In genomic region chr7:15933437-15934359, GRCm38 (mm10) we compare ENCODE assay signal across 12 mouse cellular contexts. TPM values are rescaled to one million over a fixed set of nuclear protein-coding genes. Genes with fewer than 3 reads are reported as not detected.
A peak's percentile ranks its signal among the peaks of the same experiment; 100 is the strongest.
DNase-seq lines count a peak whose midpoint lies in the region; ATAC-seq and TF ChIP-seq lines count a peak whose summit lies in the region.
"Had no signal": no experiment of that assay in that cellular context is flagged by ENCODE, and none has a peak within 500 bp of the region (broad histone marks: within the 10 kb centered on the region; RNA-seq: fewer than 3 reads in every experiment).

No protein-coding gene starts in this region.

- intact Hi-C loops in heart, adult 2 months (cut with DNase I), result loop anchor here (1.0 kb wide), 2 partner anchors 22 to 29 kb away; no protein-coding TSS in a partner anchor

- H3K27ac ChIP-seq in heart, embryonic 11.5 days (ENCODE audit: low read depth, low read length), result no peak overlapping the region
- H3K27ac ChIP-seq in heart, adult 2 months, result peak overlapping the region; percentile 88
- H3K27ac ChIP-seq in thymus, adult 2 months (ENCODE audit: control insufficient read depth, insufficient read depth, low read length), result no peak overlapping the region
- no peak overlapping the region; the same call in 1 of the 2 replicates for H3K27ac ChIP-seq in midbrain, embryonic 13.5 days
- H3K27ac ChIP-seq: liver, embryonic 12.5 days had no signal

- H3K9ac ChIP-seq in heart, embryonic 11.5 days (ENCODE audit: low read depth, low read length), result no peak overlapping the region
- H3K9ac ChIP-seq in heart, adult 2 months (ENCODE audit: low read depth, low read length), result 0 out of 2 replicates have a peak overlapping the region, but pooled peaks have one; percentile 2
- H3K9ac ChIP-seq in midbrain, embryonic 13.5 days (replicated peaks), result no peak overlapping the region
- H3K9ac ChIP-seq: liver, embryonic 12.5 days had no signal

- H3K36me3 ChIP-seq in heart, embryonic 11.5 days (ENCODE audit: control insufficient read depth, insufficient read depth, low read length), result peaks cover 23% of the 10 kb centered on the region
- H3K36me3 ChIP-seq in E14TG2a.4 (ENCODE audit: insufficient read depth, low read length), result peaks cover 30% of the 10 kb centered on the region
- H3K36me3 ChIP-seq in heart, adult 2 months (ENCODE audit: control insufficient read depth, insufficient read depth, low read length), result peaks cover 12% of the 10 kb centered on the region
- H3K36me3 ChIP-seq in thymus, adult 2 months (ENCODE audit: control insufficient read depth, insufficient read depth, low read length), result peaks cover 20% of the 10 kb centered on the region
- H3K36me3 ChIP-seq in midbrain, embryonic 13.5 days, result peaks cover 40% of the 10 kb centered on the region

- peak; percentile 99 for DNase-seq in heart, adult 11 months
- DNase-seq in heart, adult 2 months, result peak; percentile 63 to 81
- peak; percentile 29 to 47 for DNase-seq in layer of hippocampus, postnatal 14 days (ENCODE audit: low spot score in 2 of 2)
- DNase-seq in urinary bladder, postnatal 10 days (ENCODE audit: low spot score), result no peak
- no peak for DNase-seq in thymus, adult 2 months
- DNase-seq: thymus, adult 18-20 months had no signal

- no peaks in the 10 kb centered on the region; the same call in 1 of the 2 replicates for H3K4me1 ChIP-seq in heart, embryonic 11.5 days (ENCODE audit: control insufficient read depth, insufficient read depth, low read length)
- H3K4me1 ChIP-seq in E14TG2a.4 (replicated peaks; ENCODE audit: low read depth, low read length), result peaks cover 32% of the 10 kb centered on the region
- H3K4me1 ChIP-seq in heart, adult 2 months (ENCODE audit: control insufficient read depth, insufficient read depth, low read length), result peaks cover 15% of the 10 kb centered on the region
- H3K4me1 ChIP-seq in thymus, adult 2 months (replicated peaks; ENCODE audit: control insufficient read depth, insufficient read depth, low read length), result no peaks in the 10 kb centered on the region
- H3K4me1 ChIP-seq in midbrain, embryonic 13.5 days (replicated peaks), result no peaks in the 10 kb centered on the region

- peak; percentile 14; the same call in 1 of the 2 replicates for TF ChIP-seq POLR2A in heart, adult 2 months (IDR thresholded peaks at IDR 0.05; ENCODE audit: insufficient read depth, low read depth, low read length)
- TF ChIP-seq POLR2A in thymus, adult 2 months (IDR thresholded peaks at IDR 0.05; ENCODE audit: control insufficient read depth, extremely low read depth, insufficient read depth, low read length, poor library complexity), result no peak

- H3K9me3 ChIP-seq in heart, embryonic 11.5 days (replicated peaks; ENCODE audit: control insufficient read depth, low read length), result no peaks in the 10 kb centered on the region
- H3K9me3 ChIP-seq in E14TG2a.4 (ENCODE audit: low read length), result no peaks in the 10 kb centered on the region
- 0 out of 2 replicates have a peak, but pooled peaks cover 3% of the 10 kb centered on the region for H3K9me3 ChIP-seq in midbrain, embryonic 13.5 days
- H3K9me3 ChIP-seq: liver, embryonic 12.5 days had no signal

- ATAC-seq in heart, embryonic 11.5 days (replicated peaks; ENCODE audit: insufficient number of reproducible peaks, low FRiP score, low TSS enrichment), result no peak
- no peak for ATAC-seq in midbrain, embryonic 13.5 days
- ATAC-seq: liver, embryonic 12.5 days had no signal

- no peaks in the 10 kb centered on the region for H3K79me2 ChIP-seq in heart, adult 2 months (replicated peaks; ENCODE audit: control insufficient read depth, insufficient read depth, low read length)

- H3K27me3 ChIP-seq in heart, embryonic 11.5 days (ENCODE audit: control insufficient read depth, insufficient read depth, low read length), result no peaks in the 10 kb centered on the region
- H3K27me3 ChIP-seq in E14TG2a.4 (ENCODE audit: insufficient read depth, low read length), result 0 out of 2 replicates have a peak, but pooled peaks cover 2% of the 10 kb centered on the region
- no peaks in the 10 kb centered on the region for H3K27me3 ChIP-seq in heart, adult 2 months (ENCODE audit: control insufficient read depth, insufficient read depth, low read length)
- H3K27me3 ChIP-seq in thymus, adult 2 months (ENCODE audit: control insufficient read depth, insufficient read depth, low read length), result no peaks in the 10 kb centered on the region
- H3K27me3 ChIP-seq in midbrain, embryonic 13.5 days, result no peaks in the 10 kb centered on the region

- no peak overlapping the region for H3K4me2 ChIP-seq in heart, embryonic 11.5 days
- no peak overlapping the region for H3K4me2 ChIP-seq in midbrain, embryonic 13.5 days (replicated peaks)
- H3K4me2 ChIP-seq: liver, embryonic 12.5 days had no signal

- WGBS in heart, embryonic 11.5 days (ENCODE audit: insufficient replicate concordance), result 46% methylated on average over 16 of the region's 16 CpGs
- WGBS in heart, adult 2 months, result 37% methylated on average over 16 of the region's 16 CpGs
- 49% methylated on average over 16 of the region's 16 CpGs for WGBS in thymus, adult 2 months
- 64% methylated on average over 16 of the region's 16 CpGs for WGBS in midbrain, embryonic 13.5 days

- TF ChIP-seq CTCF in E14TG2a.4 (conservative IDR thresholded peaks at IDR 0.05; ENCODE audit: low read length), result no peak
- no peak for TF ChIP-seq CTCF in heart, adult 2 months (IDR thresholded peaks at IDR 0.05)
- no peak for TF ChIP-seq CTCF in thymus, adult 2 months (IDR thresholded peaks at IDR 0.05; ENCODE audit: borderline replicate concordance, control insufficient read depth, extremely low read depth, insufficient read depth, low read length, poor library complexity)

- peak; percentile 93 for TF ChIP-seq EP300 in heart, adult 2 months (IDR thresholded peaks at IDR 0.05; ENCODE audit: insufficient read depth, low read depth, low read length)

- H3K4me3 ChIP-seq in heart, embryonic 11.5 days (ENCODE audit: low read depth, low read length), result no peak overlapping the region
- peak overlapping the region; percentile 23; the same call in 1 of the 2 replicates for H3K4me3 ChIP-seq in E14TG2a.4 (replicated peaks; ENCODE audit: low read length)
- no peak overlapping the region for H3K4me3 ChIP-seq in heart, adult 2 months
- H3K4me3 ChIP-seq in thymus, adult 2 months (ENCODE audit: control insufficient read depth, insufficient read depth, low read length), result no peak overlapping the region
- no peak overlapping the region for H3K4me3 ChIP-seq in midbrain, embryonic 13.5 days (replicated peaks)
- H3K4me3 ChIP-seq: liver, embryonic 12.5 days had no signal

RNA-seq across cellular contexts. Expression of gene Selenow, which starts 11.5 kb away (rescaled TPM):
- polyA plus RNA-seq in heart, embryonic 11.5 days (2014; fragmentation: Nextera tagmentation; extraction: Ambion mirVana), result 726 and 772 TPM in 2 replicates
- total RNA-seq in heart, adult 2 months (2021), result 100 to 1,000 TPM; 170 to 195 TPM
- polyA plus RNA-seq in heart, adult 2 months (2012; rRNA removed), result 312 and 325 TPM in 2 replicates
- 1,000 to 10,000 TPM; 1,721 to 1,761 TPM for total RNA-seq in layer of hippocampus, postnatal 14 days (2021)
- polyA plus RNA-seq in thymus, adult 2 months (2012; rRNA removed), result 408 and 474 TPM in 2 replicates
- polyA plus RNA-seq in midbrain, embryonic 13.5 days (2015; fragmentation: Nextera tagmentation; extraction: Ambion mirVana), result 1,286 and 1,320 TPM in 2 replicates

RNA-seq across cellular contexts. Expression of gene Nop53, which starts 12.2 kb away (rescaled TPM):
- polyA plus RNA-seq in heart, embryonic 11.5 days (2014; fragmentation: Nextera tagmentation; extraction: Ambion mirVana), result 130 and 137 TPM in 2 replicates
- total RNA-seq in heart, adult 2 months (2021), result 100 to 1,000 TPM; 117 to 143 TPM
- polyA plus RNA-seq in heart, adult 2 months (2012; rRNA removed), result 56.3 and 60.0 TPM in 2 replicates
- total RNA-seq in layer of hippocampus, postnatal 14 days (2021), result 100 to 1,000 TPM; 109 to 115 TPM
- polyA plus RNA-seq in thymus, adult 2 months (2012; rRNA removed), result 170 and 192 TPM in 2 replicates
- polyA plus RNA-seq in midbrain, embryonic 13.5 days (2015; fragmentation: Nextera tagmentation; extraction: Ambion mirVana), result 140 and 151 TPM in 2 replicates

RNA-seq across cellular contexts. Expression of gene Ehd2, which starts 33.7 kb away (rescaled TPM):
- polyA plus RNA-seq in heart, embryonic 11.5 days (2014; fragmentation: Nextera tagmentation; extraction: Ambion mirVana), result 16.3 and 23.4 TPM in 2 replicates
- 10 to 100 TPM; 76.8 to 91.3 TPM for total RNA-seq in heart, adult 2 months (2021)
- 81.9 and 100 TPM in 2 replicates for polyA plus RNA-seq in heart, adult 2 months (2012; rRNA removed)
- total RNA-seq in layer of hippocampus, postnatal 14 days (2021), result 1 to 10 TPM; 7.0 to 9.3 TPM
- polyA plus RNA-seq in thymus, adult 2 months (2012; rRNA removed), result 15.0 and 17.4 TPM in 2 replicates
- polyA plus RNA-seq in midbrain, embryonic 13.5 days (2015; fragmentation: Nextera tagmentation; extraction: Ambion mirVana), result 3.3 and 4.7 TPM in 2 replicates

RNA-seq across cellular contexts. Expression of gene Crxos, which starts 51.3 kb away (rescaled TPM):
- not detected in 2 replicates for polyA plus RNA-seq in heart, embryonic 11.5 days (2014; fragmentation: Nextera tagmentation; extraction: Ambion mirVana)
- not detected for total RNA-seq in heart, adult 2 months (2021)
- polyA plus RNA-seq in heart, adult 2 months (2012; rRNA removed), result not detected in 2 replicates
- under 1 TPM in 1 of 2 experiments, not detected in 1; 0.16 TPM for total RNA-seq in layer of hippocampus, postnatal 14 days (2021)
- polyA plus RNA-seq in thymus, adult 2 months (2012; rRNA removed), result 0.55 TPM in 1 of 2 replicates, not detected in the other
- 0.34 and 0.81 TPM in 2 replicates for polyA plus RNA-seq in midbrain, embryonic 13.5 days (2015; fragmentation: Nextera tagmentation; extraction: Ambion mirVana)
- polyA plus RNA-seq: liver, embryonic 12.5 days had no signal

RNA-seq across cellular contexts. Expression of gene Crx, which starts 53.9 kb away (rescaled TPM):
- polyA plus RNA-seq in heart, embryonic 11.5 days (2014; fragmentation: Nextera tagmentation; extraction: Ambion mirVana), result not detected in 2 replicates
- total RNA-seq in heart, adult 2 months (2021), result not detected
- not detected in 2 replicates for polyA plus RNA-seq in heart, adult 2 months (2012; rRNA removed)
- total RNA-seq in layer of hippocampus, postnatal 14 days (2021), result not detected
- polyA plus RNA-seq in thymus, adult 2 months (2012; rRNA removed), result 0.16 TPM in 1 of 2 replicates, not detected in the other
- 0.10 and 0.43 TPM in 2 replicates for polyA plus RNA-seq in midbrain, embryonic 13.5 days (2015; fragmentation: Nextera tagmentation; extraction: Ambion mirVana)
- total RNA-seq: adrenal gland, postnatal 4 days had no signal
- polyA plus RNA-seq: liver, embryonic 12.5 days; neural tube, embryonic 11.5 days had no signal

Comparison
In these comparisons a context has a peak if more than half of its experiments do, and no peak if none do; other contexts are left out.
1. DNase-seq: peak in heart, adult 11 months (single experiment), heart, adult 2 months (2 of 2) and layer of hippocampus, postnatal 14 days (2 of 2); none in urinary bladder, postnatal 10 days (single experiment) and thymus, adult 2 months (single experiment).